Mouse (Mus musculus) spleen, postnatal 36 days (tissue): ENCODE results near the gene Dus1l.
A peak's percentile ranks its signal among the peaks of the same experiment; 100 is the strongest.
"Not testable (repeated sequence)": the region's sequence is repeated elsewhere in the genome, so short reads cannot be mapped to it uniquely, and the experiment has no call there.

Experiments
- DNase-seq, 2 experiments: peaks; one replicate each; pipeline ENCODE4 v3.0.0; 2022; ENCODE audit warnings: low spot score in 2 of 2, mixed read lengths in 1 of 2

Gene Dus1l

GRCm38 (mm10) chr11:120795756-120796613 lies at the start of gene Dus1l:
Gene Dus1l, minus strand, starts transcription at chr11:120796403.
- DNase-seq = peak; percentile 92 to 94

DNA sequence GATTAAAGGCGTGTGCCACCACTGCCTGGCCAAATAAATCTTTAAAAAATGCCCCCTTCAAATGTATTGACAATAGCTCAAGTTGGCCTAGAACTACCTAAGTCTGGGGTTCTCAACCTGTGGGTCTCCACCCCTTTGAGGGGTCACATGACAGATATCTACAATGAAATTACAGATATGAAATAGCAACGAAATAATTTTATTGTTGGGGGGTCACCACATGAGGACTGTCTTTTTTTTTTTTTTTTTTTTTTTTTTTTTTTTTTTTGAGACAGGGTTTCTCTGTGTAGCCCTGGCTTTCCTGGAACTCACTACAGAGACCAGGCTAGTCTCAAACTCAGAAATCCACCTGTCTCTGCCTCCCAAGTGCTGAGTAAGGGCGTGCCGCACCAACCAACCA lies 48.1 kb upstream of the Dus1l start:
- DNase-seq = no peak

- DNase-seq = no peak
These were observed 37.5 kb upstream of the Dus1l start for GRCm38 (mm10) chr11:120833555-120834280.

DNA sequence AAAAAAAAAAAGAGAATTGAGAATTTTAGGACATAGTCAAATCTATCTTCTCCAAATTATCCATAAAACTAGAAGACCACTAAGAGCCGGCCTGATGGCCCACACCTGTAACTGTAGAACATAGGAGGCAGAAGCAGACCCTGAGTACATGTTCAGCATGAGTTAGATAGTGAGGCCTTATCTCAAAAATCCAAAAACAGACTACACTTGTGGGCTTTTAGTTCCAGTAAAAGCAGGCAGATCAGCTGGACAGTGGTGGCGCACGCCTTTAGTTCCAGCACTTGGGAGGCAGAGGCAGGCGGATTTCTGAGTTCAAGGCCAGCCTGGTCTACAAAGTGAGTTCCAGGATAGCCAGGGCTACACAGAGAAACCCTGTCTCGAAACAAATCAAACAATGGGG lies 36.8 kb upstream of the Dus1l start:
- DNase-seq = not testable (repeated sequence)

GRCm38 (mm10) chr11:120831659-120832440 lies 35.6 kb upstream of the Dus1l start:
- no peak for DNase-seq

DNA sequence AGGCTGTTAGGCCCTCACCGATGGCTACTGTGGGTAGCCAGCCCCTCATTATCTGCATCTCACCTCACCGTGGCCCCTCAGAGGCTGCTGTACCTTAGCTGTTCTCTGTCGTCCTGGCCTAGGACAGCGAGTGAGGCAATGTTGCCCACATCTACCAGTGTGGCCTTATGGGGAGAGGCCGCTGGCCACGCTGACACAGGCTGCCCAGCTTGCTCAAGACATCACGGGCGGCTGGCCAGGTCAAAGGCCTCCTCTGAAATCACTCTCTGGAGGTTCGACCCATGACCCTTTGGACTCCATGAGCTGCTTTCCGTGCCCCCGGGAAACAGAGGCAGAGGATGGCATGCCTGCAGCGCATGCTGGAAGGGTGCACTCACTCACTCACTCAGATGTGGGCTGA lies 34.5 kb upstream of the Dus1l start:
- no peak for DNase-seq

GRCm38 (mm10) chr11:120829757-120830532 lies 33.7 kb upstream of the Dus1l start:
- no peak for DNase-seq

GRCm38 (mm10) chr11:120828416-120828815 lies 32.2 kb upstream of the Dus1l start:
- no peak for DNase-seq

DNA sequence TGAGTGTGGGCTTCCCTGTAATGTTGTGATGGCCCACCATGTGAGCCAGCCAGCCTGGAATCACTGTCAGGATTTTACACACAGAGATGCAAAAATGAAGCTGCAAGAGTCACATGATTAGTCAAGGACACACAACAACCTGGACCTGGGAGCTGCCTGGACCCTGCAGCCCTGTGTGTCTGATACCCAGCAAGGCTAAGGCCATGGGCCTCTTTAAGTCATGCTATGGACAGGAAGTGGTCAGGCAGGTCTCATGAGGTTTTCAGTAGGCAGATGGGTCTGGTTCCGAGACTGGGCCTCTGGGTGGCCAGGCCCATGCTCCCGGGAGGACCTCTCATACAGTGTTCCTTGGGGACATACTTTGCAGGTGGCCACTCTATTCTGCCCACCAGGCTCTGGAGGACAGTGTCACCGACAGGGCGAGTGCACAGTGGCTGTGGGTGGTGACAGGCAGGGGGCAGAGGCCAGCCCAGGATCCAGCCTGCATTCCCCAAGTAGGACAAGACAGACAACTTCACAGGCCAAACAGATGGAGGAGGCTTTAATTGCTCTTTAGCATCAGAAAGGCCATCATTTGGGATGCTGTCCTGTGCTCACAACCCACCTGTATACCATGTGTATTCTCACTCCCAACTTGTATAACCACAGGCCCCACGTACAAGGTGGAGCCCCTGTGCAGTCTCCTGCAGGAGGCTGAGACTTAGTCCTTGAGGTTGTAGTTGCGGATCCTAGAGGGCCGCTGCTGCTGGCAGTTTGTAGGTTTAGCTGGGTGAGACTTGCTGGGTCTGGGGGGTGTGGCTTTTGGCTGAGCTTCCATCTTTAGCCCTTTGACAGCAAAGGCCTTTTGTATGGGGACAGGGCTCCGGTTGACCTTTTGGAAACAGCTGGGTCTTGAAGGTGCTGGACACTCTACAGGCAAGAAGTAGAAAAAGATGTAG lies 30.1 kb upstream of the Dus1l start:
- no peak for DNase-seq

DNA sequence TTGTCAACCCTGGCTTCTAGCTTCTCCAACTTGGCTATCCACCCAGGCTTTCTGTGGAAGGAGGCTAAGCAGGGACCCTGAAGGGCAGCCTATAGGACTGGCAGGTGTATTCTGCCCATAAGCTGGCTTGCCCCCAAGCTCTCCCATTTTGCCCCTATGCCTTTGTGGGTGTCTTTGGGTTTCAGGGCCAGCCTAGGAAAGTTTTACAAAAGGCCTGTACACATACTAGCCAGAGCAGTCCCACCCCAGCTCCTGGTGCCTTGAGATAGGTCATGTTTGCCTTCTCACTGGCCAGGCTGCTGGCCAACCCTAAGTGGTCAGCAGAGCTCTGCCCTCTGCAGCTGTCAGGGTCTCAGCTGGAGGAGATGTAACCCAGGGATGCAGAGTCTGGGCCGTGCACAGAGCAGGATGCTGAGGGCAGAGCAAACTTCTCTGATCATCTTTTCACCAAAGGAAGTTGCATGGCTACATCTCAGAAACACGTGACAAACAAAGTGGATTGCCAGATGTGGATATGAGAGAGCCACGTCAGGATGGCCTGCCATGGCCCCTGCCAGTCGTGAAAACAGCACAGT lies 29.2 kb upstream of the Dus1l start:
- DNase-seq = no peak

GRCm38 (mm10) chr11:120824787-120825288 lies 28.6 kb upstream of the Dus1l start:
- no peak for DNase-seq

DNA sequence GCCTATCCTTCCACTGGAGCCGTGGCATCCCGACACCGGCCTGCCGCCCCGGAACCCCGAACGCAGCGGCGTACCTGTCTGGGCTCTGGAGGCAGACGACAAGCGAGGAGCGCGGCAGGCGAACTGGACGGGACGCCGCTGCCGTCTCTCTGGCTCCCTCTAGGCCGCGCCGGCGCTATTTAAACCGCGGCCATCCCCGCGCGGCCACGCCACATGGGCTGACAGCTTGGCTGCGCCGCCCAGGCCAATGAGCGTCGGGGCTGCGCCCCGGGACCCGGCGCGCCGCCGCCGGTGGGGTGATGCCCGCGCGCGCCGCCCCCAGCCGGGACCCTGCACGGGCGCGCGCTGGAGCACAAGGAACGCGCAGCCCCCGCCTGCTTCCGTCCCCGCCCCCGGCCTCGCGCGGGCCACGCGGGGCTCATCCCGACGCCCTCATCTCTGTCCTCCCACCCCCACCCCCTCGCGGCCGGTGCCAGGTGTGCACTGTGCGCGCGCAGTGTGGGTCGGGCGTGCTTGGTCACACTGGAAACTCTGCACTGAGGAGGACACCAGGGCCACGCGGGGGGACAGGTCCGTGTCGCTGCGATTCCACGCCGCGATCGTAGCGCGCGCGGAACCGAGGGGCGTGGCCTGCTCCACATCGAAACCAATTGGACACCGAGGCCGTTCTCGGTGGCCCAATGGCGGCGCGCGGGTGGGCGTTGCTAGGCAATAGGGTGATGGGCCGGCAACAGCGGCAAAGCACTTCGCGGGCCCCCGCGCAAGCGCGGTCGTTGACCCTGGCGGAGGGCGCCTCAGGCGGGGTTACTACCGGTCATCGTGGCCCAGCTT lies 28.0 kb upstream of the Dus1l start, which contains the start of gene Fasn:
Gene Fasn (minus strand): TSS at position 592 of the 831 bp plus-strand sequence.
- peak; percentile 95 to 96 for DNase-seq

- DNase-seq = peak in 1 of 2 experiments; percentile 52
These were observed 27.3 kb upstream of the Dus1l start for GRCm38 (mm10) chr11:120823551-120823947.

DNA sequence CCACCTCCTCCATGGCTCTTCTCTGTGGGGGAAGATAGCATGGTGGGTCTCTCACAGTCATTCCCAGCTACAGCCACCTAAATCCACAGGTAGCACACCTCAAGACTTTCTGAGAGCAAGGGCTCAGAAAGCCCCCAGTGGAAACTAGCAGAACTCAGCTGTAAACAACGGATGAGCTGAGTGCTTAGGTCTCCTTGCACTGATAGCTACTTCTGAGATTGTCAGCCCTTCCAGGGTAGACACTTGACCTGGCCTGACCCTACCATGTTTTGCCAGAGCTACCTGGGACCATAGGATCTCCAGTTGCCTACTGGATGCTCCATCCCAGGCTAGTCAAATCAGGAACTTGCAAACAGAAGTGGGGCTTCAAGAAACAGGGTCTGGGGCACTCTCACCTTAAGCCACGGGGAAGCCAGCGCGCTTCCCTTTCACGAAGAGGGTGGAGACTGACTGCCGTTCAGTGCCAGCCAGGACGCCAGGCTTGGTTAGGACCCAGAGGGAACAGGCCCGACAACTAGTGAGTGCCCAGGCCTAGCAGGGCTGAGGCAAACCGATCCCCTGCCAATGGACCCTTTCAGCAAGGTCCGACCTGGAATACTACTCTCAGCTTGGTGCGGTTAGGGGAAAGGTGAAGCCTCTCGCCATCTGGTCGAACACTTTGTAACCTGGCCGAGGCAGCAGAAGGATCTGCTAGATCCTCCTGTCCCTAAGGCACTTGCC lies 26.8 kb upstream of the Dus1l start:
- DNase-seq = no peak

- DNase-seq = no peak
These were observed 26.1 kb upstream of the Dus1l start for GRCm38 (mm10) chr11:120822321-120822720.

DNA sequence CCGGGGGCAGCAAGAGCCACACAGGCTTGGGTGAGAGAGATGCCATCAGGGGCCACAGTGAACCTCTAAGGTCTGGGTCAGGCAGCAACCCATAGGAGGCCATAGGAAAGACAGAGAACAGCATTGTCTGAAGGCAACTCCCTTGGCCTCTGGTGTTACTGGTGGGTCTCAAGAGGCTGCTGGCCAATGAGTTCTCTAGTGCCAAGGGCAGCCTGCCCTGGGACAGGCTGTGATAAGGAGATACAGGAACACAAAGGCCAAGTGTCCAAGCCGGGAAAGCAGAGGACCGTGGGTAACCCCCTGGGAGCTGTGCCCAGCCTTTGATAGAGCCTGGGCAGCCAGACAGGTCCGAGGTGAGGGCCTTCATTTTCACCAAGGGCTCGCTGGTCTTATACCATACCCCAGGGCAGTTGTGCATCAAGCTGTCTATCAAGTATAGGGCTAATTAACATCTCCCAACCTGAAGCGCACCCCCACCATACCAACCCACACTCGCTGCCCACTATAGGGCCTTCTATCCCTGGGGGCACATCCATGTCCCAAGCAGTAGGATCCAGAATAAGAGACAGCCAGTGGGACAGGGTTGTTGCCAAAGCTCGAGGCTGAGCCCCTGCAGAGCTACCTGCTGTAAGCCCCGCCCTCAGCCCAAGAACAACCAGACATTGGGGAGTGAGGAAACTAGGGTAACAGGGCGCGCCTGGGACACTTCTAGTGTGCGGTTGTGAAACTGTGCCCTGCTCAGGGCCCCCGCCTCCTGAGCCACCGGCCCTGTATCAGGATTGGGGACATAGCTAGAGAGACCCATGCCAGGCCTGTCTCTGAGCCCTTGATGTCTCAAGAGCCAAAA lies 25.1 kb upstream of the Dus1l start:
- no peak for DNase-seq

- no peak for DNase-seq
These were observed 24.3 kb upstream of the Dus1l start for GRCm38 (mm10) chr11:120820546-120820945.
